Mouse (Mus musculus): ENCODE results near the gene Anks6. TPM values are rescaled to one million over a fixed set of nuclear protein-coding genes. Genes with fewer than 3 reads are reported as not detected.
A peak's percentile ranks its signal among the peaks of the same experiment; 100 is the strongest.
"Not testable (repeated sequence)": the region's sequence is repeated elsewhere in the genome, so short reads cannot be mapped to it uniquely, and the experiment has no call there.

Anks6 gene
- 10 to 100 TPM; 16.8 to 19.2 TPM for total RNA-seq (2021)

DNA sequence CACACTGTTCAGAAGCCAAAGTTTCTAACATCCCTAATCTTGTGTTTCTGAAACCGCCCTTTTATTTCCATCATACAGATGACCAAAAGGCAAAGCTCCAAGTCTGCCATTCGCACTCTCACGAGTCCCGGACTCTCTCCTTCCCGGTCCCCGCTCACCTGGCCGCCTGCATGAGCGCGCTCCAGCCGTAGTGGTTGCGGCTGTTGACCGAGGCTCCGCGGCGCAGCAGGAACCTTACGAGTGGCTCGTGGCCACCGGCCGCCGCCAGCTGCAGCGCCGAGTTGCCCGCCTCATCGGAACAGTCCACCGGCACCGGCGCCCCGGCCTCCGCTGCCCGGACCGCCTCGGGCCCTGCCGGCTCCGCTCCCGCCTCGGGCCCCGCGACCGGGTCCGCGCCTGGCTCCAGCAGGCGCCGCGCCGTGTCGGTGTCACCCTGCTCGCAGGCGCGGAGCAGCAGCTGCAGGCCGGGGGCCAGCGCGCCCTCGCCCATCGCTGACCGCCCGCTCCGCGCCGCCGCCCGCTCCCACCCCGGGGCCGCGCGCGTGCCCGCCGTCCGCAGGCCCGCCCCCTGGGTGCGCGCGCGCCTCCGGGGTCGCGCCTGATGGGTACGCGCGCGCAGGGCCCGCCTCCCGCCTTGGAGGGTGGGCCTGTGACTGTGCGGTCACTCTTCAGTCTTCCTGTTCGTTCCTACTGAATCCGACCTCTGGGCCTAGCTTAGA lies at the start of gene Anks6:
TSS of gene Anks6 (minus strand) at position 637 of the 719 bp plus-strand sequence.
- DNase-seq (ENCODE audit: extremely low spot score in 1 of 2, low spot score in 2 of 2): peak; percentile 62 to 86
- intact Hi-C loops (cut with DNase I): no loop called here

- intact Hi-C loops (cut with DNase I): no loop called here
- no peak for DNase-seq (ENCODE audit: extremely low spot score in 1 of 2, low spot score in 2 of 2)
These were observed 46.3 kb upstream of the Anks6 start for GRCm38 (mm10) chr4:47103561-47103960.

DNA sequence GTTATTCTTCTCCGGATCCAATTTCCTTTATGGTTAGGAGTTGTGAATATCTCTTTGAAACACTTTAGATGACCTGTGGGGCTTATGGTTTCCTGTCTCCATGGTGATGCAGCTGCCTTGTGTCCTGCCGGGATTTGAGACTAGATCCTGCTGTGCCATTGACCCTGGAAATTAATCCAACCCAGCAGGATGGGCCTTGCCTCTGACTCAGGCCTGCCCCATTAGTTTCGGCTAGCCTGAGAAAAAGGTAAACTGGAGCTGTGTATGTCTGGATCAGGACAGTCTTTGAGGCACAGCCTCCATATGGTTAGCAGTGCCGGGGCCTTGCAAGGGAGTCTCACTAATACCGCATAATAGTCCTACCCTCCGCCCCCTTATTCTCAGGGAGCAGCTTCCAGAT lies 36.4 kb upstream of the Anks6 start:
- intact Hi-C loops (cut with DNase I): no loop called here
- DNase-seq (ENCODE audit: extremely low spot score in 1 of 2, low spot score in 2 of 2): no peak

GRCm38 (mm10) chr4:47093161-47093560 lies 35.9 kb upstream of the Anks6 start:
- intact Hi-C loops (cut with DNase I): no loop called here
- no peak for DNase-seq (ENCODE audit: extremely low spot score in 1 of 2, low spot score in 2 of 2)

DNA sequence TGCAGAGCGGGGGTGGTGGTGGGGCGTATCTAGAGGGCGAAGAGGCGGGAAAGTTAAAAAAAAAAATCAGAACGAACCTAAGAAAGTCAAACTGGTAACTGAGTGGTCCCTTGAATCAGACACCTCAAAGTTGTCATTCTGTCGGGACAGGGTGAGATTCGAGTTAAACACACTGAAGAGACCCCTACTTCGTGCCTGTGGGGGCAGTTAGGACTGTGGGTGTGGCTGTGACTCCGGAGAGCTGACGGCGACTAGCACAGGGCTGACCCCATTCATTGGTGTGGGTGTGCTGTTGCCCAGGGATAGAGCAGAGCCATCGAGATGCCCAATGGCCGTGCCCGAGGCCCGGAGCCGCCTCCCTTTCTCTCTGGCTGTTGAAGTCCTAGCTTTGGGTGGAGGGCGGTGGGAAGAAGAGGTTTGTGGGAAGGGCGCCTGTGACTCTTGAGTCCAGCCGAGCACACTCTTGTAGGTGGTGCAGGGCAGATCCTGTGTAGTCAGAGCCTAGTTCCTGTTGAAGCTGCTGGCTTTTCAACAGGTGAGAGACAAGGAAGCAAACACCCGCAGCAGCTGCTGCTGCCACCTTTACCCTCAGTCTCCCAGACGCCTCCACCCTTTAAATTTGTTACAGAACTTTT lies 35.3 kb upstream of the Anks6 start:
- intact Hi-C loops (cut with DNase I): no loop called here
- DNase-seq (ENCODE audit: extremely low spot score in 1 of 2, low spot score in 2 of 2): no peak

DNA sequence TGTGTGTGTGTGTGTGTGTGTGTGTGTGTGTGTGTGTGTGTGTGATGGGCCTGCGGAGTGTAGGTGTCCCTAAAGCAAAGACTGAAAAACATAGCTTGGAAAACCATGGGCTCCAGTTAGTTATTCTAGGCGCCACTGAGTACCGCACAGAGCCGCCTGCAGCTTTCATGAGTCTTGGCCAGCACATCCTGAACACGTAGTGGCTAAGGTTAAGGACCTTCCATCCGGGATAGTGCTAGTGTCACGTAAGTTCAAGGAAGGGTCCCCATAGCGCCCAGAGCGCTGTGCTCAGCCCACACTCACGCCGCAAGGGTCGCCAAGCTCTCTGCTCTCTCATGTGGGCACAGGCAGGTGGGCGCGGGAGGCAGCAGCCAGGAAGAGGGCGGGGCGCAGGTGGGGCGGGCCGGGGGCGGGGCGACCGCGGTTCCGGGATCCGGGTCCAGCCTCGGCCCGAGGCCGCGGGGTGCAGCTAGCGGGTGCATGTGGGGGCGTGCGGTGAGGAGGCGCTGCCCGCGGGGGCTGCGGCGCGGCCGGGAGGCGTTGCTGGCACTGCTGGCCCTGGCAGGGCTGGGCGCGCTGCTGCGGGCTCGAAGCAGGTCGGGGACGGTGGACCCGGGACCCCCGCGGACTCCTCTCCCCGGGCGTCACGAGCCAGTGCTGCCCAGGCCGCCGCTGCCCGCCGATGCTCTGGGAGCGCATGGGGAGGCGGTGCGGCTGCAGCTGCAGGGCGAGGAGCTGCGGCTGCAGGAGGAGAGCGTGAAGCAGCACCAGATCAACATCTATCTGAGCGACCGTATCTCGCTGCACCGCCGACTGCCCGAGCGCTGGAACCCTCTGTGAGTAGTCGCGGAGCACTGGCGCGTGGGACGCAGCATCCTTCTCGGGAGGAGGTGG lies 34.5 kb upstream of the Anks6 start, which contains the start of gene Galnt12:
TSS of gene Galnt12 (plus strand) at position 417 of the 894 bp plus-strand sequence.
- DNase-seq (ENCODE audit: extremely low spot score in 1 of 2, low spot score in 2 of 2): peak in 1 of 2 experiments; percentile 52
- intact Hi-C loops (cut with DNase I): no loop called here

GRCm38 (mm10) chr4:47088671-47089070 lies 31.4 kb upstream of the Anks6 start:
- intact Hi-C loops (cut with DNase I): no loop called here
- DNase-seq (ENCODE audit: extremely low spot score in 1 of 2, low spot score in 2 of 2): no peak

- intact Hi-C loops (cut with DNase I): no loop called here
These were observed 26.6 kb upstream of the Anks6 start for GRCm38 (mm10) chr4:47083824-47084223.

GRCm38 (mm10) chr4:47080647-47081010 lies 23.4 kb upstream of the Anks6 start:
- no peak for DNase-seq (ENCODE audit: extremely low spot score in 1 of 2, low spot score in 2 of 2)
- intact Hi-C loops (cut with DNase I): no loop called here

More at GRCm38 (mm10) chr4:47083824-47084223, 26.6 kb upstream of the Anks6 start:
- DNase-seq (ENCODE audit: extremely low spot score in 1 of 2, low spot score in 2 of 2): no peak

DNA sequence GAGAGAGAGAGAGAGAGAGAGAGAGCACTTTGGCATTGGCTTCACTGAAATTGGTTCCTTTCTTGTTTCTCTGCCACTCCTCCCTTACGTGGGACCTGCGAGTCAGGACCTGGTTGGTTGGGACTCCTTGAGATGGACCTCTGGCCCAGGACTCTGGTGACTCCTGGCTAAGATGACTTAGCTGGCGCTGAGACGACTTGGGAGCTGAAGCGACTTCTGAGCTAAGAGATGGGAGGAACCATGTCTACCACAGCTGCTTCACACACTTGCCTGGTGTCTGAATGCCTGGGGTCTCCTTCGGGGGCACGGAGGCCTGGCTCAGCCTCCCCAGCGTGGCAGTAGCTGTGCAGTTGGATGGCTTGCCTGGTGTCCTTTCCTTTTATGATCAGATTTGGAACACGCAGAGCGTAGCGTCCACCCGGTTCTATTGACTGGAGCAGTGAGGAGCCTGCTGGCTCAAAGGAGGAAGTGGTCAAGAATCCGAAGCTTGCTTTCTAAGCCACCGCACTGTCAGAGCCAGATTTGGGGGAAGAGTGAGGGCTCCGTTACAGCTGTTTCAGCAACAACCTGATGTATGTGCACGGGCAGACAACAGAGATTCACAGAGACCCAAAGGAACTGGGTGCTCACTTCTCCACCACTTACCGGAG lies 22.9 kb upstream of the Anks6 start:
- intact Hi-C loops (cut with DNase I): no loop called here
- DNase-seq (ENCODE audit: extremely low spot score in 1 of 2, low spot score in 2 of 2): no peak

GRCm38 (mm10) chr4:47075054-47075453 lies 17.8 kb upstream of the Anks6 start:
- intact Hi-C loops (cut with DNase I): no loop called here
- DNase-seq (ENCODE audit: extremely low spot score in 1 of 2, low spot score in 2 of 2): no peak

DNA sequence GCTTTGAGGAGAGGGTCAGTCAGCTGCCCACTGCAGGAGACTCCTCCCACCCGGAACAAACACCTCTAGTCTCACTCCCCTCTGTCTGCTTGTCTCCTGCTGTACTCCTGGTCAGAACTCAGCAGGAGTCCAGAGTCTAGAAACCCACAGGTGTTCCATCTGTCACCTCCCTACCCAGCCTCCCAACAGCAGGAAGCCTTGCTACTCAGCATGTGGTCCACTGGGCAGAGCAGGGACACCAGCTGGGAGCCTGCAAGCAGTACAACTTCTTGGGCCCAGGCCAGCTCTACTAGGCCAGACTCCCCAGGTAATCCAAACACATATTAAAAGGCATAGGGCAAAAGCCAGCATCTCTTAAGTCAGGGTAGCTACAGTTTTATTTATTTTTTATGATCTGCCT lies 3.7 kb upstream of the Anks6 start:
- DNase-seq (ENCODE audit: extremely low spot score in 1 of 2, low spot score in 2 of 2): no peak
- intact Hi-C loops (cut with DNase I): no loop called here

DNA sequence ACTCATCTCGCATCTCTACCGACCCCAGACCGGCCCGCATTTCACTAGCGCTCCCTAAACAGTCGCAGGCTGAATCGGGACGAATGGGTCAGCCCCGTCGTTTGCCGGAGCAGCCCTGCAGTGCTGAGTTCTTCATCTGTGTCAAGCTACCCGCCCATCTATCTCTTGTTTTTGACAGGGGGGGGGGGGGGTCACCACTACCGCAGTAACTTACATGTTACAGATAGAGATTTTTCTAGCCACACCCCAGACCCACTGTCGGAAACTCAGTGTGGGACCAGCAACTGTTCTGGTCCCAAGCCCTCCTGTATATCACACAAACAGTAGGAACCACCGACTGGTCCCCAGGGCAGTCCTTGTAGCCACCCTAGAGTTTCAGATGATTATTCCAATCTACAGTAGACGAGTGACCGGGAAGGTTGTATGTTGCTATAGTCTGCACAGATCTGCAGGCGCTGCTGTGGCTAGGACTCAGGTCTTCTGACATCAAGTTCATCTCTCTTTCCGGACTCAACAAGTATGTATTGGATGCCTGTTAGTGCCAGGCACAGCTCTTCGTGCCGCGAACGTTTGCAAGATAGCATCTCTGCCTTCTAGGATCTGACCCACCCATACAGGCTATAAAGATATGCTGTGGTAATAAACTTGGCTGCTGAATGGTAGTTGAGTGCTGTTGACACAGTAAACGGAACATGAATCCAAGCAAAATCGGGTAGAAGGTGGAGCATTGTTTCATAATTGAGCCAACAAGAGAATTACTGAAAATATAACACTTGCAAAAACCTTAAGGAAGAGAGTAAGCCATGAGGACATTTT lies 491 bp upstream of the Anks6 start:
- intact Hi-C loops (cut with DNase I): no loop called here
- DNase-seq (ENCODE audit: extremely low spot score in 1 of 2, low spot score in 2 of 2): peak in 1 of 2 experiments; percentile 16

- DNase-seq (ENCODE audit: extremely low spot score in 1 of 2, low spot score in 2 of 2): peak in 1 of 2 experiments; percentile 13
- intact Hi-C loops (cut with DNase I): no loop called here
These were observed 1.6 kb downstream of the Anks6 start for GRCm38 (mm10) chr4:47055570-47056080.

GRCm38 (mm10) chr4:47055170-47055569 lies 2.1 kb downstream of the Anks6 start:
- intact Hi-C loops (cut with DNase I): not testable (repeated sequence)
- DNase-seq (ENCODE audit: extremely low spot score in 1 of 2, low spot score in 2 of 2): peak in 1 of 2 experiments; percentile 13

- DNase-seq (ENCODE audit: extremely low spot score in 1 of 2, low spot score in 2 of 2): peak in 1 of 2 experiments; percentile 13
- intact Hi-C loops (cut with DNase I): no loop called here
These were observed 5.3 kb downstream of the Anks6 start for GRCm38 (mm10) chr4:47051905-47052304.

DNA sequence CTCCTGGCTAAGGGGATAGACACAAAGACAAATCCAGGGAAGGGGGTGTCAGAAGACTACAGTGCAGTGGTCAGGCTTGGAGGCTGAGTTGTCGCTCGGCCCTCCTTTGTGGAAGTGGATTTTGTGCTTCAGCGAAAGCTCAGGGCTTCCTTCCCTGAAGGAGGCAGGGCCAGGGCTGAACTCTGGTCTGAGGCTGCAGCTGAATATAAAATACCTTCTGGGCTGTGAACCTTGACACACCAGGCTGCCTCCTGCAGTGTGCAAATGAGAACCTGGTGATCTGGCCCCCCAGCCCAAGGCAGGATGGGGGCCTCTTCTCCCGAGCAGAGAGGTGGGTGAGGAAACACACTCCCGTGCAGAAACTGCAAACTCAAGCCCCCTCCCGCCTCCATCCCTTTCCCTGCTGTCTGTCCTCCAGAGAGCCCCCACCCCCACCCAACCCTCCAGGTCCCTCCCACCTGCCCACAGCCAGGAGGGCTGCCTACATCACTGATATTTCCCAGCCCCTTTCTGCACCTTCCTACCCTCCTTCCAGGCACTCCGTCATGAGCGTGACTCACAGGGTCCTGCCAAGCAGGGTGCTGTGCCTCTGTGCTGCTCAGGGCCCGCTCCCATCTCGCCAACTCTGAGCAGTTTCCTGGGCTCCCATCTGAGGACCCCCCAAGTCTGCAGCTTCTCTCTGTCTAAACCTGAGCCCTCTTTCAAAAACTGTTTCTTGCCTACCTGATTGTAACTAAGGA lies 6.4 kb downstream of the Anks6 start:
- intact Hi-C loops (cut with DNase I): no loop called here
- peak in 1 of 2 experiments; percentile 19 for DNase-seq (ENCODE audit: extremely low spot score in 1 of 2, low spot score in 2 of 2)

All from left cerebral cortex, postnatal 10 days (tissue).